8 mouse cellular contexts compared by ENCODE assay signal in genomic region chr7:99813394-99813793, GRCm38 (mm10). TPM values are rescaled to one million over a fixed set of nuclear protein-coding genes. Genes with fewer than 3 reads are reported as not detected.
DNase-seq lines count a peak whose midpoint lies in the region; ATAC-seq and TF ChIP-seq lines count a peak whose summit lies in the region.
"Had no signal": no experiment of that assay in that cellular context is flagged by ENCODE, and none has a peak within 500 bp of the region (broad histone marks: within the 10 kb centered on the region; RNA-seq: fewer than 3 reads in every experiment).

No protein-coding gene starts in this region.

- no peak overlapping the region for H3K4me2 ChIP-seq in liver, embryonic 14.5 days (ENCODE audit: low read depth)
- no peak overlapping the region for H3K4me2 ChIP-seq in forebrain, embryonic 14.5 days (ENCODE audit: low read length)
- H3K4me2 ChIP-seq: limb, embryonic 13.5 days had no signal

- peak; percentile 59 to 72 (median 71) for TF ChIP-seq CTCF in MEL (IDR thresholded peaks at IDR 0.05 in 2 of 3, conservative IDR thresholded peaks at IDR 0.05 in 1 of 3; ENCODE audit: control insufficient read depth in 1 of 3, insufficient read depth in 1 of 3, low read depth in 2 of 3, low read length in 3 of 3, poor library complexity in 1 of 3, severe bottlenecking in 1 of 3)
- TF ChIP-seq CTCF in bone marrow macrophage, adult 2 months (IDR thresholded peaks at IDR 0.05; ENCODE audit: low read depth, low read length): peak; percentile 34; the same call in 1 of the 2 replicates
- TF ChIP-seq CTCF in liver, embryonic 14.5 days (IDR thresholded peaks at IDR 0.05; ENCODE audit: low read depth): peak; percentile 85

- DNase-seq in layer of hippocampus, postnatal 10 days (ENCODE audit: low spot score in 2 of 2): peak; percentile 17 to 22
- no peak for DNase-seq in layer of hippocampus, adult 9-10 months (ENCODE audit: low spot score)
- DNase-seq in MEL (ENCODE audit: low read depth, low spot score): peak; percentile 47
- no peak for DNase-seq in liver, embryonic 14.5 days (ENCODE audit: low read depth in 3 of 3, low spot score in 3 of 3)
- DNase-seq in thymus, postnatal 0 days (ENCODE audit: low spot score): peak; percentile 49
- DNase-seq in forebrain, embryonic 14.5 days (ENCODE audit: low spot score): no peak

- no peaks in the 10 kb centered on the region; a peak in 1 of 4 replicates for H3K36me3 ChIP-seq in MEL (ENCODE audit: control insufficient read depth in 1 of 2, insufficient read depth in 2 of 2, low read length in 2 of 2)
- H3K36me3 ChIP-seq in liver, embryonic 14.5 days (replicated peaks; ENCODE audit: control insufficient read depth, insufficient read depth, low read depth): peaks cover 27% of the 10 kb centered on the region
- H3K36me3 ChIP-seq in forebrain, embryonic 14.5 days (ENCODE audit: control insufficient read depth, insufficient read depth, low read length): no peaks in the 10 kb centered on the region

- peak; percentile 49 for TF ChIP-seq RAD21 in MEL (IDR thresholded peaks at IDR 0.05; ENCODE audit: low read depth, low read length)

- TF ChIP-seq EP300 in MEL (IDR thresholded peaks at IDR 0.05; ENCODE audit: low read depth in 1 of 2, low read length in 2 of 2): no peak
- TF ChIP-seq EP300 in liver, embryonic 14.5 days (IDR thresholded peaks at IDR 0.05; ENCODE audit: low read depth): no peak

- 82% methylated on average over 11 of the region's 11 CpGs for WGBS in liver, embryonic 14.5 days (ENCODE audit: insufficient replicate concordance)
- WGBS in forebrain, embryonic 14.5 days: 90% methylated on average over 11 of the region's 11 CpGs

- no peak for TF ChIP-seq POLR2A in MEL (IDR thresholded peaks at IDR 0.05; ENCODE audit: control insufficient read depth in 1 of 2, insufficient read depth in 1 of 2, low read depth in 1 of 2, low read length in 2 of 2, poor library complexity in 1 of 2)
- no peak for TF ChIP-seq POLR2A in bone marrow macrophage, adult 2 months (IDR thresholded peaks at IDR 0.05; ENCODE audit: borderline replicate concordance, low read depth, low read length)

- H3K4me3 ChIP-seq in MEL (ENCODE audit: control insufficient read depth in 1 of 2, insufficient read depth in 1 of 2, low read depth in 2 of 2, low read length in 2 of 2): no peak overlapping the region
- no peak overlapping the region for H3K4me3 ChIP-seq in bone marrow macrophage, adult 2 months (ENCODE audit: insufficient read depth, low read length)
- no peak overlapping the region for H3K4me3 ChIP-seq in liver, embryonic 14.5 days (ENCODE audit: insufficient read depth in 1 of 2, low read depth in 2 of 2, low read length in 2 of 2)
- no peak overlapping the region for H3K4me3 ChIP-seq in forebrain, embryonic 14.5 days (ENCODE audit: low read depth, low read length)
- H3K4me3 ChIP-seq: limb, embryonic 13.5 days had no signal

- H3K27ac ChIP-seq in MEL (ENCODE audit: control insufficient read depth, low read depth, low read length): no peak overlapping the region
- no peak overlapping the region for H3K27ac ChIP-seq in bone marrow macrophage, adult 2 months (ENCODE audit: insufficient read depth, low read depth, low read length)
- no peak overlapping the region for H3K27ac ChIP-seq in liver, embryonic 14.5 days
- no peak overlapping the region for H3K27ac ChIP-seq in forebrain, embryonic 14.5 days (ENCODE audit: low read depth, low read length)
- H3K27ac ChIP-seq: limb, embryonic 13.5 days had no signal

- H3K9me3 ChIP-seq in MEL (replicated peaks; ENCODE audit: insufficient read depth, low read length): no peaks in the 10 kb centered on the region
- H3K9me3 ChIP-seq in liver, embryonic 14.5 days (ENCODE audit: control insufficient read depth, low read length): no peaks in the 10 kb centered on the region
- no peaks in the 10 kb centered on the region for H3K9me3 ChIP-seq in forebrain, embryonic 14.5 days (replicated peaks; ENCODE audit: control insufficient read depth, low read length)
- H3K9me3 ChIP-seq: limb, embryonic 13.5 days had no signal

- no peaks in the 10 kb centered on the region for H3K79me2 ChIP-seq in MEL (ENCODE audit: control insufficient read depth, insufficient read depth, low read length, poor library complexity)

- H3K4me1 ChIP-seq in MEL (ENCODE audit: control insufficient read depth in 1 of 2, insufficient read depth in 2 of 2, low read length in 2 of 2): no peaks in the 10 kb centered on the region
- no peaks in the 10 kb centered on the region for H3K4me1 ChIP-seq in bone marrow macrophage, adult 2 months (ENCODE audit: control insufficient read depth, insufficient read depth, low read length)
- peaks cover 3 to 16% of the 10 kb centered on the region in 2 experiments; a peak in 3 of 4 replicates for H3K4me1 ChIP-seq in liver, embryonic 14.5 days (replicated peaks; ENCODE audit: control insufficient read depth in 2 of 2, insufficient read depth in 2 of 2, low read length in 1 of 2)
- H3K4me1 ChIP-seq in forebrain, embryonic 14.5 days (ENCODE audit: control insufficient read depth, insufficient read depth, low read length): no peaks in the 10 kb centered on the region
- H3K4me1 ChIP-seq: limb, embryonic 13.5 days had no signal

- no peaks in the 10 kb centered on the region for H3K27me3 ChIP-seq in MEL (ENCODE audit: control insufficient read depth in 1 of 2, insufficient read depth in 2 of 2, low read length in 2 of 2)
- no peaks in the 10 kb centered on the region for H3K27me3 ChIP-seq in liver, embryonic 14.5 days (ENCODE audit: control insufficient read depth, insufficient read depth, low read length)
- no peaks in the 10 kb centered on the region for H3K27me3 ChIP-seq in forebrain, embryonic 14.5 days (replicated peaks; ENCODE audit: control insufficient read depth, insufficient read depth, low read length)
- H3K27me3 ChIP-seq: limb, embryonic 13.5 days had no signal

- no peak for ATAC-seq in liver, embryonic 14.5 days (ENCODE audit: insufficient read depth)
- no peak for ATAC-seq in forebrain, embryonic 14.5 days

- no peak overlapping the region for H3K9ac ChIP-seq in MEL (ENCODE audit: control insufficient read depth, low read depth, low read length, poor library complexity, severe bottlenecking)
- no peak overlapping the region for H3K9ac ChIP-seq in liver, embryonic 14.5 days (replicated peaks)
- H3K9ac ChIP-seq in forebrain, embryonic 14.5 days (ENCODE audit: low read length): no peak overlapping the region
- H3K9ac ChIP-seq: limb, embryonic 13.5 days had no signal

TF ChIP-seq in MEL, 35 proteins besides CTCF, POLR2A, EP300 and RAD21 (continues in another document):
- TF ChIP-seq HCFC1 (IDR thresholded peaks at IDR 0.05; ENCODE audit: low read depth, low read length): no peak
- no peak for TF ChIP-seq E2F4 (IDR thresholded peaks at IDR 0.05; ENCODE audit: borderline replicate concordance, low read depth, low read length)
- peak; percentile 83 for TF ChIP-seq SMC3 (IDR thresholded peaks at IDR 0.05; ENCODE audit: low read depth, low read length)

RNA-seq across cellular contexts. Expression of gene Neu3, which starts 14.8 kb away (rescaled TPM):
- 1 to 10 TPM; 2.4 to 3.7 TPM for total RNA-seq in layer of hippocampus, postnatal 10 days (2021)
- total RNA-seq in MEL (2012; rRNA removed): 3.0 and 3.1 TPM in 2 replicates
- polyA plus RNA-seq in MEL (2012; ENCODE audit: insufficient read depth in 1 of 2, insufficient read length in 2 of 2, low read depth in 1 of 2, low replicate concordance in 2 of 2, missing spikeins in 1 of 2): 1 to 10 TPM in 1 of 2 experiments, not detected in 1; 3.5 TPM
- 1.2 and 1.6 TPM in 2 replicates for polyA plus RNA-seq in bone marrow macrophage, adult 2 months (2012; ENCODE audit: insufficient read depth, insufficient read length, missing spikeins)
- 3.5 and 4.1 TPM in 2 replicates for polyA plus RNA-seq in liver, embryonic 14.5 days (2012; rRNA removed)
- 2.9 and 3.2 TPM in 2 replicates for polyA plus RNA-seq in liver, embryonic 14.5 days (2014; fragmentation: Nextera tagmentation; extraction: Ambion mirVana)
- 15.1 and 15.3 TPM in 2 replicates for polyA plus RNA-seq in thymus, postnatal 0 days (2015; fragmentation: Nextera tagmentation; extraction: Ambion mirVana)
- polyA plus RNA-seq in forebrain, embryonic 14.5 days (2014; fragmentation: Nextera tagmentation; extraction: Ambion mirVana): 0.78 and 0.81 TPM in 2 replicates

RNA-seq across cellular contexts. Expression of gene Xrra1, which starts 45.5 kb away (rescaled TPM):
- 1 to 10 TPM; 1.2 TPM for total RNA-seq in layer of hippocampus, postnatal 10 days (2021)
- 0.42 and 0.58 TPM in 2 replicates for total RNA-seq in MEL (2012; rRNA removed)
- polyA plus RNA-seq in MEL (2012; ENCODE audit: insufficient read depth in 1 of 2, insufficient read length in 2 of 2, low read depth in 1 of 2, low replicate concordance in 2 of 2, missing spikeins in 1 of 2): 1 to 10 TPM in 1 of 2 experiments, not detected in 1; 1.2 TPM
- not detected in 2 replicates for polyA plus RNA-seq in bone marrow macrophage, adult 2 months (2012; ENCODE audit: insufficient read depth, insufficient read length, missing spikeins)
- polyA plus RNA-seq in liver, embryonic 14.5 days (2012; rRNA removed): not detected in 2 replicates
- polyA plus RNA-seq in liver, embryonic 14.5 days (2014; fragmentation: Nextera tagmentation; extraction: Ambion mirVana): 0.08 TPM in 1 of 2 replicates, not detected in the other
- polyA plus RNA-seq in thymus, postnatal 0 days (2015; fragmentation: Nextera tagmentation; extraction: Ambion mirVana): 9.4 and 13.8 TPM in 2 replicates
- polyA plus RNA-seq in forebrain, embryonic 14.5 days (2014; fragmentation: Nextera tagmentation; extraction: Ambion mirVana): 0.39 and 0.64 TPM in 2 replicates

RNA-seq across cellular contexts. Expression of gene Spcs2, which starts 49.9 kb away (rescaled TPM):
- 10 to 100 TPM; 90.0 to 96.3 TPM for total RNA-seq in layer of hippocampus, postnatal 10 days (2021)
- total RNA-seq in MEL (2012; rRNA removed): 203 and 241 TPM in 2 replicates
- polyA plus RNA-seq in MEL (2012; ENCODE audit: insufficient read depth in 1 of 2, insufficient read length in 2 of 2, low read depth in 1 of 2, low replicate concordance in 2 of 2, missing spikeins in 1 of 2): 100 to 1,000 TPM in 1 of 2 experiments, not detected in 1; 152 TPM
- 127 and 130 TPM in 2 replicates for polyA plus RNA-seq in bone marrow macrophage, adult 2 months (2012; ENCODE audit: insufficient read depth, insufficient read length, missing spikeins)
- polyA plus RNA-seq in liver, embryonic 14.5 days (2012; rRNA removed): 36.7 and 44.5 TPM in 2 replicates
- 162 and 171 TPM in 2 replicates for polyA plus RNA-seq in liver, embryonic 14.5 days (2014; fragmentation: Nextera tagmentation; extraction: Ambion mirVana)
- 491 and 521 TPM in 2 replicates for polyA plus RNA-seq in thymus, postnatal 0 days (2015; fragmentation: Nextera tagmentation; extraction: Ambion mirVana)
- polyA plus RNA-seq in forebrain, embryonic 14.5 days (2014; fragmentation: Nextera tagmentation; extraction: Ambion mirVana): 282 and 300 TPM in 2 replicates

RNA-seq across cellular contexts. Expression of gene Olfr521, which starts 50.1 kb away (rescaled TPM):
- not detected for total RNA-seq in layer of hippocampus, postnatal 10 days (2021)
- not detected in 2 replicates for total RNA-seq in MEL (2012; rRNA removed)
- polyA plus RNA-seq in MEL (2012; ENCODE audit: insufficient read depth in 1 of 2, insufficient read length in 2 of 2, low read depth in 1 of 2, low replicate concordance in 2 of 2, missing spikeins in 1 of 2): not detected
- polyA plus RNA-seq in bone marrow macrophage, adult 2 months (2012; ENCODE audit: insufficient read depth, insufficient read length, missing spikeins): not detected in 2 replicates
- polyA plus RNA-seq in liver, embryonic 14.5 days (2012; rRNA removed): not detected in 2 replicates
- not detected in 2 replicates for polyA plus RNA-seq in liver, embryonic 14.5 days (2014; fragmentation: Nextera tagmentation; extraction: Ambion mirVana)
- not detected in 2 replicates for polyA plus RNA-seq in thymus, postnatal 0 days (2015; fragmentation: Nextera tagmentation; extraction: Ambion mirVana)
- not detected in 2 replicates for polyA plus RNA-seq in forebrain, embryonic 14.5 days (2014; fragmentation: Nextera tagmentation; extraction: Ambion mirVana)
- polyA plus RNA-seq: limb, embryonic 13.5 days had no signal

Comparison
In these comparisons a context has a peak if more than half of its experiments do, and no peak if none do; other contexts are left out.
1. DNase-seq: peak in layer of hippocampus, postnatal 10 days (2 of 2), MEL (single experiment) and thymus, postnatal 0 days (single experiment); none in layer of hippocampus, adult 9-10 months (single experiment), liver, embryonic 14.5 days (0 of 3) and forebrain, embryonic 14.5 days (single experiment).
2. CTCF ChIP-seq: peak in every context shown above with its lines; median percentile 85 in liver, embryonic 14.5 days; 71 in MEL; 34 in bone marrow macrophage, adult 2 months.